Mouse (Mus musculus) left cerebral cortex, postnatal 4 days (tissue): Measurements from ENCODE around the gene Ammecr1. TPM values are rescaled to one million over a fixed set of nuclear protein-coding genes. Genes with fewer than 3 reads are reported as not detected.
A peak's percentile ranks its signal among the peaks of the same experiment; 100 is the strongest.

Source experiments
- DNase-seq: peaks from one replicate; pipeline ENCODE4 v3.0.0-alpha.2; 2022
- intact Hi-C: fragments of 180-260 bp; cut with DNase I; formaldehyde crosslinking; loops from one replicate; pipeline ENCODE4 v1.15.1; 2025
- total RNA-seq, 2 experiments: library from RNA; stranded (reverse); gene quantifications; 2 replicates each; pipeline ENCODE4 v1.2.3; 2021

The Ammecr1 gene
- total RNA-seq, 2 experiments from 2014 or later, result 4.5 to 5.0 TPM

- DNase-seq, result no peak
- intact Hi-C loops, result no loop called here
These were observed 49.1 kb downstream of the Ammecr1 start for GRCm38 (mm10) chrX:142917394-142917793.

GRCm38 (mm10) chrX:142916719-142917118, 49.8 kb downstream of the Ammecr1 start:
- no peak for DNase-seq
- intact Hi-C loops, result no loop called here

- no peak for DNase-seq
- intact Hi-C loops, result no loop called here
These were observed 52.3 kb downstream of the Ammecr1 start for GRCm38 (mm10) chrX:142914208-142914607.

- intact Hi-C loops, result no loop called here
- no peak for DNase-seq
These were observed 62.7 kb downstream of the Ammecr1 start for GRCm38 (mm10) chrX:142903854-142904253.

GRCm38 (mm10) chrX:142902599-142902998, 63.9 kb downstream of the Ammecr1 start:
- no peak for DNase-seq

GRCm38 (mm10) chrX:142901915-142902314, 64.6 kb downstream of the Ammecr1 start:
- no peak for DNase-seq
- intact Hi-C loops, result no loop called here

More at GRCm38 (mm10) chrX:142902599-142902998, 63.9 kb downstream of the Ammecr1 start:
- intact Hi-C loops, result no loop called here

- intact Hi-C loops, result no loop called here
- DNase-seq, result no peak
These were observed 68.1 kb downstream of the Ammecr1 start for GRCm38 (mm10) chrX:142898295-142898887.

GRCm38 (mm10) chrX:142897477-142898000, 69.0 kb downstream of the Ammecr1 start:
- no peak for DNase-seq
- intact Hi-C loops, result no loop called here

GRCm38 (mm10) chrX:142895316-142895715, 71.2 kb downstream of the Ammecr1 start:
- no peak for DNase-seq
- intact Hi-C loops, result no loop called here

GRCm38 (mm10) chrX:142885962-142886361, 80.6 kb downstream of the Ammecr1 start:
- no peak for DNase-seq
- intact Hi-C loops, result no loop called here

GRCm38 (mm10) chrX:142883593-142883992, 82.9 kb downstream of the Ammecr1 start:
- no peak for DNase-seq
- intact Hi-C loops, result no loop called here

- intact Hi-C loops, result no loop called here
- DNase-seq, result no peak
These were observed 84.3 kb downstream of the Ammecr1 start for GRCm38 (mm10) chrX:142882255-142882654.

GRCm38 (mm10) chrX:142869844-142870243, 96.7 kb downstream of the Ammecr1 start:
- intact Hi-C loops, result no loop called here
- peak; percentile 6 for DNase-seq

GRCm38 (mm10) chrX:142848032-142848431, 118.5 kb downstream of the Ammecr1 start:
- intact Hi-C loops, result no loop called here
- no peak for DNase-seq

GRCm38 (mm10) chrX:142846266-142846665, 120.3 kb downstream of the Ammecr1 start:
- no peak for DNase-seq
- intact Hi-C loops, result no loop called here

GRCm38 (mm10) chrX:142841916-142842315, 124.6 kb downstream of the Ammecr1 start:
- DNase-seq, result no peak
- intact Hi-C loops, result no loop called here

GRCm38 (mm10) chrX:142839411-142839810, 127.1 kb downstream of the Ammecr1 start:
- intact Hi-C loops, result no loop called here
- DNase-seq, result no peak

- intact Hi-C loops, result no loop called here
- no peak for DNase-seq
These were observed 127.7 kb downstream of the Ammecr1 start for GRCm38 (mm10) chrX:142838841-142839240.

GRCm38 (mm10) chrX:142837316-142837715, 129.2 kb downstream of the Ammecr1 start:
- intact Hi-C loops, result no loop called here

GRCm38 (mm10) chrX:142836399-142836798, 130.1 kb downstream of the Ammecr1 start:
- intact Hi-C loops, result no loop called here

More at GRCm38 (mm10) chrX:142837316-142837715, 129.2 kb downstream of the Ammecr1 start:
- peak; percentile 12 for DNase-seq

GRCm38 (mm10) chrX:142834807-142835206, 131.7 kb downstream of the Ammecr1 start:
- DNase-seq, result no peak
- intact Hi-C loops, result no loop called here

More at GRCm38 (mm10) chrX:142836399-142836798, 130.1 kb downstream of the Ammecr1 start:
- DNase-seq, result no peak

- intact Hi-C loops, result no loop called here
These were observed 133.2 kb downstream of the Ammecr1 start for GRCm38 (mm10) chrX:142833164-142833796.

More at GRCm38 (mm10) chrX:142833164-142833796, 133.2 kb downstream of the Ammecr1 start:
- no peak for DNase-seq
